Mouse (Mus musculus): Measurements from ENCODE around the gene Gm10340. TPM values are rescaled to one million over a fixed set of nuclear protein-coding genes. Genes with fewer than 3 reads are reported as not detected.

Gene Gm10340
- not detected in 2 replicates for polyA plus RNA-seq (2012)

DNA sequence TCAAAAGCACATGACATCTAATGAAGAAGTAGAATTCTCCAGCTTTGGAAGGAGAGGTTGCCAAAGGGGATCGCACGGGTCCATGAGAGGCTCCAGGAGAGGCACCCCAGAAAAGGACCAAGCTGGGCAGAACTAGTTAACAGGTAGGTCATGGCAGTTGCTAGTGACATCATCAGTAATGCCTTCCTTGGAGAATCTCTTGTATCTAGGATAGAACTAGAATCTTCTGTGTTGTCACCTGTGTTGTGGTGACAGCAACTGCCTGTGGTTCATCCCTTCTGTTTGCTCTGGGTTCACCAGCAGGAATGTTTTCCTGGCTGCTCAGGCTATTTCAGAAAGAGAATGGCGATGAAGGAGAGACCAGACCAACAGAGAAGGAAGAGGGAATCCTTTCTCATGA, at the start of gene Gm10340:
TSS of gene Gm10340 (plus strand) at position 301 of the 400 bp plus-strand sequence.

DNA sequence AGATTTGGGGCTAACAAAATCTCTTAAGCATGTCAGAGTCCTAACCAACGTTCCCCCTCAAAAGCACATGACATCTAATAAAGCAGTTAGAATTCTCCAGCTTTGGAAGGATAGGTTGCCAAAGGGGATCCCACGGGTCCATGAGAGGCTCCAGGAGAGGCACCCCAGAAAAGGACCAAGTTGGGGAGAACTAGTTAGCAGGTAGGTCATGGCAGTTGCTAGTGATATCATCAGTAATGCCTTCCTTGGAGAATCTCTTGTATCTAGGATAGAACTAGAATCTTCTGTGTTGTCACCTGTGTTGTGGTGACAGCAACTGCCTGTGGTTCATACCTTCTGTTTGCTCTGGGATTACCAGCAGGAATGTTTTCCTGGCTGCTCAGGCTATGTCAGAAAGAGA, 54.2 kb downstream of the Gm10340 start, which contains the start of gene Gm5795:
TSS of gene Gm5795 (plus strand) at position 301 of the 400 bp plus-strand sequence.

Other genes starting within 250 kb of the Gm10340 start
- gene Gm2888, start 104.0 kb upstream of the Gm10340 start, polyA plus RNA-seq (2012) = not detected in 2 replicates
- not detected in 2 replicates for gene Gm2897, start 84.7 kb upstream of the Gm10340 start, polyA plus RNA-seq (2012)
- not detected in 2 replicates for gene Gm5795, start 54.3 kb downstream of the Gm10340 start, polyA plus RNA-seq (2012)
- not detected in 2 replicates for gene D830030K20Rik, start 74.5 kb downstream of the Gm10340 start, polyA plus RNA-seq (2012)
- not detected in 2 replicates for gene Gm2956, start 198.6 kb downstream of the Gm10340 start, polyA plus RNA-seq (2012)